Mouse (Mus musculus): ENCODE results near the gene Tmem221. TPM values are rescaled to one million over a fixed set of nuclear protein-coding genes. Genes with fewer than 3 reads are reported as not detected.

Tmem221 gene
- total and polyA plus RNA-seq, 3 experiments = 1.7 to 5.1 TPM; not detected in 1

DNA sequence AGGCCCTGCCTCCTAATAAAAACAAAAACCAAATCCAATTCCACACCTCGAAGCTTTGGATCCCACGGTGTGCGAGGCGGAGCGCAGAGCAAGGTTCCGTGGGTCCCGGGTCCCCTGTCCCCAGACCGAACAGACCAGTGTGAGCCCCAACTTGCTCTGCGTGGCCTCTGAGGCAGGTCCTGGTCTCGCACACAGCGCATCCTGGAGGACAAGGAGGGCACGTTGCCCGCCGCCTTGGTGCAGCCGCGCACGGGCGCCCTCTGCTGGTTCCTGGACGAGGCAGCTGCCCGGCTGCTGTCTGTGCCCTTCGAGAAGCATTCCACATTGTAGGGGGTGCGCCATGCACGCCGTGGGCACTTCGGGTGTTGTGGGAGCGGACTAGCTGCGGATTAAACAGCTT, 37.2 kb upstream of the Tmem221 start:
- Histone ChIP-seq H3K9ac (ENCODE audit: control insufficient read depth, low read depth, low read length, poor library complexity, severe bottlenecking) (no peak overlapping the region), H3K4me1 (ENCODE audit: control insufficient read depth in 1 of 2, insufficient read depth in 2 of 2, low read length in 2 of 2) (peaks cover 9 to 27% of the 10 kb centered on the region in 2 experiments), H3K27me3 (ENCODE audit: control insufficient read depth in 1 of 2, insufficient read depth in 2 of 2, low read length in 2 of 2) (no peaks in the 10 kb centered on the region), H3K27ac (ENCODE audit: control insufficient read depth, low read depth, low read length) (no peak overlapping the region), H3K79me2 (ENCODE audit: control insufficient read depth, insufficient read depth, low read length, poor library complexity) (peaks cover 21% of the 10 kb centered on the region), H3K36me3 (ENCODE audit: control insufficient read depth in 1 of 2, insufficient read depth in 2 of 2, low read length in 2 of 2) (peaks cover 0 to 12% of the 10 kb centered on the region in 2 experiments; a peak in 3 of 4 replicates), H3K4me3 (ENCODE audit: control insufficient read depth in 1 of 2, insufficient read depth in 1 of 2, low read depth in 2 of 2, low read length in 2 of 2) (no peak overlapping the region), H3K9me3 (replicated peaks; ENCODE audit: insufficient read depth, low read length) (no peaks in the 10 kb centered on the region)
- DNase-seq (ENCODE audit: low read depth, low spot score) = peak; percentile 85
- TF ChIP-seq ZMIZ1 (IDR thresholded peaks at IDR 0.05; ENCODE audit: low read depth, low read length) (no peak), ZNF384 (IDR thresholded peaks at IDR 0.05; ENCODE audit: low read depth, low read length) (no peak), MXI1 (IDR thresholded peaks at IDR 0.05; ENCODE audit: low read depth, low read length) (no peak), KAT2A (conservative IDR thresholded peaks at IDR 0.05; ENCODE audit: low read depth, low read length) (no peak), ETS1 (IDR thresholded peaks at IDR 0.05; ENCODE audit: low read depth, low read length) (no peak), EP300 (IDR thresholded peaks at IDR 0.05; ENCODE audit: low read depth in 1 of 2, low read length in 2 of 2) (no peak), USF2 (IDR thresholded peaks at IDR 0.05; ENCODE audit: borderline replicate concordance in 1 of 2, insufficient read depth in 1 of 2, low read depth in 1 of 2, low read length in 2 of 2) (no peak), E2F4 (IDR thresholded peaks at IDR 0.05; ENCODE audit: borderline replicate concordance, low read depth, low read length) (no peak), TCF12 (IDR thresholded peaks at IDR 0.05; ENCODE audit: low read depth, low read length) (no peak), JUND (IDR thresholded peaks at IDR 0.05; ENCODE audit: low read depth, low read length) (no peak), NRF1 (IDR thresholded peaks at IDR 0.05; ENCODE audit: insufficient read depth, low read depth, low read length, poor library complexity, severe bottlenecking) (no peak), POLR2AphosphoS5 (IDR thresholded peaks at IDR 0.05; ENCODE audit: borderline replicate concordance, low read depth, low read length) (no peak), ZC3H11A (IDR thresholded peaks at IDR 0.05; ENCODE audit: low read depth, low read length) (peak; percentile 40; the same call in 1 of the 2 replicates), GABPA (IDR thresholded peaks at IDR 0.05; ENCODE audit: low read depth, low read length) (no peak), BHLHE40 (IDR thresholded peaks at IDR 0.05; ENCODE audit: borderline replicate concordance, low read depth, low read length) (no peak), SMC3 (IDR thresholded peaks at IDR 0.05; ENCODE audit: low read depth, low read length) (peak; percentile 75), POLR2AphosphoS2 (IDR thresholded peaks at IDR 0.05; ENCODE audit: low read length) (no peak), ELF1 (IDR thresholded peaks at IDR 0.05; ENCODE audit: low read depth, low read length) (no peak), MYB (IDR thresholded peaks at IDR 0.05; ENCODE audit: low read depth, low read length) (no peak), CTCF (IDR thresholded peaks at IDR 0.05 in 2 of 3, conservative IDR thresholded peaks at IDR 0.05 in 1 of 3; ENCODE audit: control insufficient read depth in 1 of 3, insufficient read depth in 1 of 3, low read depth in 2 of 3, low read length in 3 of 3, poor library complexity in 1 of 3, severe bottlenecking in 1 of 3) (peak; percentile 79 to 99 (median 99)), GATA1 (IDR thresholded peaks at IDR 0.05; ENCODE audit: low read depth, low read length) (no peak), RCOR1 (IDR thresholded peaks at IDR 0.05; ENCODE audit: low read depth, low read length) (no peak), CHD2 (IDR thresholded peaks at IDR 0.05; ENCODE audit: low read length) (no peak), MAFK (IDR thresholded peaks at IDR 0.05; ENCODE audit: borderline replicate concordance, low read depth, low read length) (no peak), MEF2A (IDR thresholded peaks at IDR 0.05; ENCODE audit: extremely low read depth, insufficient replicate concordance, low read depth, low read length, poor library complexity, severe bottlenecking) (no peak), TBP (IDR thresholded peaks at IDR 0.05; ENCODE audit: low read depth, low read length) (no peak), MYC (IDR thresholded peaks at IDR 0.05; ENCODE audit: low read depth, low read length) (no peak), CHD1 (IDR thresholded peaks at IDR 0.05; ENCODE audit: low read depth, low read length) (no peak), MAZ (IDR thresholded peaks at IDR 0.05; ENCODE audit: low read depth, low read length) (no peak), HCFC1 (IDR thresholded peaks at IDR 0.05; ENCODE audit: low read depth, low read length) (peak; percentile 48; the same call in 1 of the 2 replicates), RAD21 (IDR thresholded peaks at IDR 0.05; ENCODE audit: low read depth, low read length) (peak; percentile 30), TAL1 (IDR thresholded peaks at IDR 0.05; ENCODE audit: low read length) (no peak), SIN3A (IDR thresholded peaks at IDR 0.05; ENCODE audit: low read length) (0 out of 2 replicates have a peak, but pooled peaks have one; percentile 24), MAX (IDR thresholded peaks at IDR 0.05; ENCODE audit: low read length) (no peak), NELFE (IDR thresholded peaks at IDR 0.05; ENCODE audit: low read depth, low read length) (no peak), ZKSCAN1 (IDR thresholded peaks at IDR 0.05; ENCODE audit: low read depth, low read length) (no peak), POLR2A (IDR thresholded peaks at IDR 0.05; ENCODE audit: control insufficient read depth in 1 of 2, insufficient read depth in 1 of 2, low read depth in 1 of 2, low read length in 2 of 2, poor library complexity in 1 of 2) (no peak), UBTF (IDR thresholded peaks at IDR 0.05; ENCODE audit: borderline replicate concordance, insufficient read depth, low read depth, low read length) (no peak)
